Mouse (Mus musculus) stomach, postnatal 0 days (tissue): ENCODE measurements around the gene Emc10.

Source experiments
- CTCF ChIP-seq: IDR thresholded peaks from 2 replicates; pipeline ENCODE4 v1.5.1; 2016; ENCODE audit warnings: antibody characterized with exemption, low read depth, mild to moderate bottlenecking, moderate library complexity
- EP300 ChIP-seq: optimal IDR thresholded peaks from 2 replicates; pipeline ENCODE3; 2016; ENCODE audit warnings: antibody characterized with exemption

DNA sequence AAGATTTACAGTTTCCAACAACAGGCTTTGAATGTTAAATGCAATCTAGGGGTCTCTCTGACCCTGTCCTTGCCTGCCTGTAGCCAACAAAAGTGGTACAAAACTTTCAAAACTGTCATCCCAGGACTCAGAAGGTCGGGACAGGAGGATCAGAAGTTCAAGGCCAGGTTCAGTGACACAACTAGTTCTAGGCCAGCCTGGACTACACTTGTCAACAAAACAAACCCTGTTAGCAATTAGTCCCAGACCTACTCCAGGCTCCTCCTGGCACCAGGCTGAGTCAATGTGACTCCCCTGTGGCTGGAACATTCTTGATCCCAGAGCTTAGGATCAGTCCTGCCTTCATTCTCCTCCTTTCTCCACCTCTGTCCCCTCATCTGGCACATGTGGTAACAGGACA, 2.6 kb upstream of the Emc10 start:
- TF ChIP-seq CTCF (no peak), EP300 (no peak)
